In the genomic region with DNA sequence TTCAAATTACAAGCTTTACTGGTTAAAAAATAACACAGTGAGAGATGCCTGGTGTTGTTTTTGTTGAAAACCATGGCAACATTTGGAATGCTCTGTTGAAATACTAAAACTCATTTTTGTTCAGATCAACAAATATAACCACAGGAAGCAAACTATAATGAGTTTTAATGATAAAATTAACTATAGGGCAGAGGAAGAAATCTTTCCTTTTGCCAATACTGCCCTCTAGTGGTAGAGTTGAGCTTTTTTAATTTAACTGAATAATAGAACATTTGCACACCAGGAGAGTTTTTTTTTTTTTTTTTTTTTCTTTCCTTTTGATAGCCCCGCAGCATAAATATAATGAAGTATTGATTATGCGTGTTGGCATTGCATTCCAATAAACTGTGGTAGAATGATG, we compare ENCODE assay signal across 10 mouse cellular contexts.
DNase-seq lines count a peak whose midpoint lies in the region; ATAC-seq and TF ChIP-seq lines count a peak whose summit lies in the region.
"Had no signal": no experiment of that assay in that cellular context is flagged by ENCODE, and none has a peak within 500 bp of the region (broad histone marks: within the 10 kb centered on the region; RNA-seq: fewer than 3 reads in every experiment).

No protein-coding gene starts in this region.

- no peak overlapping the region for H3K4me3 ChIP-seq in intestine, postnatal 0 days (ENCODE audit: low read depth, low read length)
- no peak overlapping the region for H3K4me3 ChIP-seq in intestine, embryonic 16.5 days (ENCODE audit: low read length)
- H3K4me3 ChIP-seq in forebrain, embryonic 14.5 days (ENCODE audit: low read depth, low read length), result no peak overlapping the region
- no peak overlapping the region for H3K4me3 ChIP-seq in thymus, adult 2 months (ENCODE audit: control insufficient read depth, insufficient read depth, low read length)
- H3K4me3 ChIP-seq: liver, embryonic 15.5 days had no signal

- H3K27me3 ChIP-seq in intestine, postnatal 0 days (replicated peaks; ENCODE audit: control insufficient read depth, insufficient read depth, low read length), result no peaks in the 10 kb centered on the region
- no peaks in the 10 kb centered on the region for H3K27me3 ChIP-seq in intestine, embryonic 16.5 days (replicated peaks; ENCODE audit: control insufficient read depth, insufficient read depth, low read length)
- H3K27me3 ChIP-seq in forebrain, embryonic 14.5 days (replicated peaks; ENCODE audit: control insufficient read depth, insufficient read depth, low read length), result no peaks in the 10 kb centered on the region
- H3K27me3 ChIP-seq in thymus, adult 2 months (ENCODE audit: control insufficient read depth, insufficient read depth, low read length), result no peaks in the 10 kb centered on the region
- H3K27me3 ChIP-seq: liver, embryonic 15.5 days had no signal

- ATAC-seq in intestine, postnatal 0 days, result no peak
- no peak for ATAC-seq in intestine, embryonic 16.5 days
- peak; percentile 46; the same call in 1 of the 2 replicates for ATAC-seq in forebrain, embryonic 14.5 days

- H3K27ac ChIP-seq in intestine, postnatal 0 days (ENCODE audit: low read depth, low read length), result no peak overlapping the region
- no peak overlapping the region for H3K27ac ChIP-seq in intestine, embryonic 16.5 days (ENCODE audit: low read length)
- no peak overlapping the region for H3K27ac ChIP-seq in forebrain, embryonic 14.5 days (ENCODE audit: low read depth, low read length)
- H3K27ac ChIP-seq in thymus, adult 2 months (ENCODE audit: control insufficient read depth, insufficient read depth, low read length), result no peak overlapping the region
- H3K27ac ChIP-seq: liver, embryonic 15.5 days had no signal

- DNase-seq in 416B (ENCODE audit: low read depth) (peak; percentile 36), MEL-GATA-1-ER (ENCODE audit: extremely low read depth, low read depth) (peak; percentile 2)
- DNase-seq in forebrain, embryonic 14.5 days (ENCODE audit: low spot score), result peak; percentile 75
- DNase-seq in testis, postnatal 10 days (ENCODE audit: low spot score), result no peak
- DNase-seq in thymus, adult 2 months, result no peak
- no peak for DNase-seq in kidney, postnatal 4 days
- DNase-seq: kidney, adult 8-10 months had no signal

- no peaks in the 10 kb centered on the region for H3K4me1 ChIP-seq in intestine, postnatal 0 days (replicated peaks; ENCODE audit: control insufficient read depth, insufficient read depth, low read length)
- no peaks in the 10 kb centered on the region for H3K4me1 ChIP-seq in intestine, embryonic 16.5 days (ENCODE audit: control insufficient read depth, insufficient read depth, low read length)
- no peaks in the 10 kb centered on the region for H3K4me1 ChIP-seq in forebrain, embryonic 14.5 days (ENCODE audit: control insufficient read depth, insufficient read depth, low read length)
- no peaks in the 10 kb centered on the region for H3K4me1 ChIP-seq in thymus, adult 2 months (replicated peaks; ENCODE audit: control insufficient read depth, insufficient read depth, low read length)
- H3K4me1 ChIP-seq: liver, embryonic 15.5 days had no signal

- TF ChIP-seq CTCF in intestine, postnatal 0 days (IDR thresholded peaks at IDR 0.05; ENCODE audit: low read depth), result peak; percentile 60
- TF ChIP-seq CTCF in thymus, adult 2 months (IDR thresholded peaks at IDR 0.05; ENCODE audit: borderline replicate concordance, control insufficient read depth, extremely low read depth, insufficient read depth, low read length, poor library complexity), result no peak

- no peak overlapping the region for H3K9ac ChIP-seq in intestine, postnatal 0 days (ENCODE audit: low read depth, low read length)
- no peak overlapping the region for H3K9ac ChIP-seq in intestine, embryonic 16.5 days (ENCODE audit: low read depth, low read length)
- no peak overlapping the region for H3K9ac ChIP-seq in forebrain, embryonic 14.5 days (ENCODE audit: low read length)
- H3K9ac ChIP-seq: liver, embryonic 15.5 days had no signal

- no peak overlapping the region for H3K4me2 ChIP-seq in intestine, postnatal 0 days (replicated peaks; ENCODE audit: low read depth)
- H3K4me2 ChIP-seq in intestine, embryonic 16.5 days (ENCODE audit: low read depth, low read length), result no peak overlapping the region
- no peak overlapping the region for H3K4me2 ChIP-seq in forebrain, embryonic 14.5 days (ENCODE audit: low read length)
- H3K4me2 ChIP-seq: liver, embryonic 15.5 days had no signal

- no peak for TF ChIP-seq POLR2A in thymus, adult 2 months (IDR thresholded peaks at IDR 0.05; ENCODE audit: control insufficient read depth, extremely low read depth, insufficient read depth, low read length, poor library complexity)

- H3K36me3 ChIP-seq in intestine, postnatal 0 days (ENCODE audit: control insufficient read depth, insufficient read depth), result no peaks in the 10 kb centered on the region
- no peaks in the 10 kb centered on the region for H3K36me3 ChIP-seq in intestine, embryonic 16.5 days (ENCODE audit: control insufficient read depth, insufficient read depth, low read length)
- no peaks in the 10 kb centered on the region for H3K36me3 ChIP-seq in forebrain, embryonic 14.5 days (ENCODE audit: control insufficient read depth, insufficient read depth, low read length)
- no peaks in the 10 kb centered on the region for H3K36me3 ChIP-seq in thymus, adult 2 months (ENCODE audit: control insufficient read depth, insufficient read depth, low read length)
- H3K36me3 ChIP-seq: liver, embryonic 15.5 days had no signal

- H3K9me3 ChIP-seq in intestine, postnatal 0 days (ENCODE audit: control insufficient read depth), result no peaks in the 10 kb centered on the region
- no peaks in the 10 kb centered on the region for H3K9me3 ChIP-seq in intestine, embryonic 16.5 days (ENCODE audit: control insufficient read depth, low read length)
- H3K9me3 ChIP-seq in forebrain, embryonic 14.5 days (replicated peaks; ENCODE audit: control insufficient read depth, low read length), result no peaks in the 10 kb centered on the region
- H3K9me3 ChIP-seq: liver, embryonic 15.5 days had no signal

- WGBS in intestine, postnatal 0 days, result 27% methylated on average over 2 of the region's 2 CpGs
- 22% methylated on average over 2 of the region's 2 CpGs for WGBS in intestine, embryonic 16.5 days
- 19% methylated on average over 2 of the region's 2 CpGs for WGBS in forebrain, embryonic 14.5 days
- 30% methylated on average over 2 of the region's 2 CpGs for WGBS in thymus, adult 2 months

Comparison
In these comparisons a context has a peak if more than half of its experiments do, and no peak if none do; other contexts are left out.
1. DNase-seq: peak in 416B (single experiment), MEL-GATA-1-ER (single experiment) and forebrain, embryonic 14.5 days (single experiment); none in testis, postnatal 10 days (single experiment), thymus, adult 2 months (single experiment) and kidney, postnatal 4 days (0 of 2).